12 mouse cellular contexts compared by ENCODE assay signal in the genomic region with DNA sequence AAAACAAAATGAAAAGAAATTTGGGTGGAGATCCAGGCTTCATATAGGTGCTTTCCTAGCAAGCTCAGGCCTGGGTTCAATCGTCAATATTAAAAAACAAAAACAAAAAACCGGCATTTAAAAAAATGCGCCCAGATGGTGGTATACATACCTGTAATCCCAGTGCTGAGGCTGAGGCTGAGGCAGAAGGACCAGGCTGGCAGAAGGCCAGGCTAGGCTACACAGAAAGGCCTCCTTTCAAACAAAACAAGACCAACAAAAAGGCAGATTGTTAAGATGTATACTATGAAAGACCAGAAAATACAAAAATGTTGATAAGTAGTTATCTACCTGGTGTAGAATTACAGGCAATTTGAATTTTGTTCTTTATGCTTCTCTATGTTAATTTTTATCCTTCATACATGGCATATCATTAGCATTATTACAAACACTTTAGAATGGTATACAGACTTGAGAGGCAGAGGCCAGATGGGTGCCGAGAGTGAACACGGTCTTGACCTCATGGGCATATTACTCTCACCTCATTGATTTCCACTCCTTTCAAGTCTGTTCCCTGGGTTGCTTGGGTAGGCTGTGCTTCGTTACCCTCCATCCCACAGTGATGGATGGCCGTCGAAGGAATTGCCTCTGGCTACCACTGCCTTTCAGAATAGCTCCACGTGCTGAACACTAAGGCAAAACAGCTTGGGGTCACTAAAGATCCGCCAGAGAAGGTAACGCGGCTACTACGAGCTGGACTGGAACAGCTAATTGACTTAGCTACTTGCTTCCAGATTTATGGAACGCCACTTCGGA.
DNase-seq lines count a peak whose midpoint lies in the region; ATAC-seq and TF ChIP-seq lines count a peak whose summit lies in the region.
"Had no signal": no experiment of that assay in that cellular context is flagged by ENCODE, and none has a peak within 500 bp of the region (broad histone marks: within the 10 kb centered on the region; RNA-seq: fewer than 3 reads in every experiment).

No protein-coding gene starts in this region.

- no peaks in the 10 kb centered on the region for H3K36me3 ChIP-seq in kidney, embryonic 15.5 days
- H3K36me3 ChIP-seq in kidney, adult 2 months (ENCODE audit: control insufficient read depth, insufficient read depth, low read length): no peaks in the 10 kb centered on the region
- no peaks in the 10 kb centered on the region for H3K36me3 ChIP-seq in forebrain, embryonic 14.5 days (ENCODE audit: control insufficient read depth, insufficient read depth, low read length)
- no peaks in the 10 kb centered on the region for H3K36me3 ChIP-seq in limb, embryonic 11.5 days (ENCODE audit: control insufficient read depth, insufficient read depth, low read length)

- DNase-seq in kidney, adult 2 months: no peak
- DNase-seq in embryo, embryonic 10 days (ENCODE audit: low spot score): peak; percentile 86
- peak; percentile 44 for DNase-seq in forebrain, embryonic 14.5 days (ENCODE audit: low spot score)
- DNase-seq in limb, embryonic 11.5 days (ENCODE audit: low spot score): peak; percentile 71
- DNase-seq in spleen, adult 18-20 months: no peak
- DNase-seq: liver, postnatal 0 days had no signal

- peak; percentile 89 for ATAC-seq in kidney, embryonic 15.5 days (replicated peaks; ENCODE audit: low FRiP score)
- peak; percentile 64; the same call in 1 of the 2 replicates for ATAC-seq in forebrain, embryonic 14.5 days
- peak; percentile 34; the same call in 1 of the 2 replicates for ATAC-seq in limb, embryonic 11.5 days (ENCODE audit: insufficient number of reproducible peaks, low FRiP score, low TSS enrichment, low read depth)
- no peak for ATAC-seq in CD4-positive, CD25-positive, alpha-beta regulatory T cell, adult 4 months
- no peak for ATAC-seq in activated CD4-positive, CD25-positive, alpha-beta regulatory T cell, adult 4 months
- ATAC-seq: liver, postnatal 0 days; Patski had no signal

- H3K4me2 ChIP-seq in kidney, embryonic 15.5 days: no peak overlapping the region
- no peak overlapping the region for H3K4me2 ChIP-seq in forebrain, embryonic 14.5 days (ENCODE audit: low read length)
- no peak overlapping the region for H3K4me2 ChIP-seq in limb, embryonic 11.5 days (ENCODE audit: low read depth, severe bottlenecking)

- no peak overlapping the region for H3K27ac ChIP-seq in kidney, embryonic 15.5 days
- no peak overlapping the region for H3K27ac ChIP-seq in kidney, adult 2 months (ENCODE audit: insufficient read depth, low read depth, low read length)
- H3K27ac ChIP-seq in forebrain, embryonic 14.5 days (ENCODE audit: low read depth, low read length): no peak overlapping the region
- H3K27ac ChIP-seq in limb, embryonic 11.5 days (replicated peaks; ENCODE audit: low read depth, low read length): no peak overlapping the region
- H3K27ac ChIP-seq: stomach, postnatal 0 days had no signal

- TF ChIP-seq CTCF in kidney, adult 2 months (conservative IDR thresholded peaks at IDR 0.05; ENCODE audit: insufficient read depth, insufficient read length, low read depth, low read length): no peak

- 32% methylated on average over 15 of the region's 15 CpGs for WGBS in kidney, embryonic 15.5 days
- WGBS in kidney, adult 2 months: 47% methylated on average over 15 of the region's 15 CpGs
- 30% methylated on average over 15 of the region's 15 CpGs for WGBS in forebrain, embryonic 14.5 days
- 20% methylated on average over 15 of the region's 15 CpGs for WGBS in limb, embryonic 11.5 days

- no peak overlapping the region for H3K9ac ChIP-seq in kidney, embryonic 15.5 days
- H3K9ac ChIP-seq in forebrain, embryonic 14.5 days (ENCODE audit: low read length): no peak overlapping the region
- H3K9ac ChIP-seq in limb, embryonic 11.5 days (ENCODE audit: low read length): no peak overlapping the region
- H3K9ac ChIP-seq: liver, postnatal 0 days had no signal

- no peak for TF ChIP-seq POLR2A in kidney, adult 2 months (IDR thresholded peaks at IDR 0.05; ENCODE audit: low read depth, low read length)

- no peaks in the 10 kb centered on the region for H3K4me1 ChIP-seq in kidney, embryonic 15.5 days
- no peaks in the 10 kb centered on the region for H3K4me1 ChIP-seq in kidney, adult 2 months (ENCODE audit: control insufficient read depth, insufficient read depth, low read length)
- H3K4me1 ChIP-seq in forebrain, embryonic 14.5 days (ENCODE audit: control insufficient read depth, insufficient read depth, low read length): peaks cover 13% of the 10 kb centered on the region
- H3K4me1 ChIP-seq in limb, embryonic 11.5 days (ENCODE audit: control insufficient read depth, insufficient read depth, low read length): no peaks in the 10 kb centered on the region
- H3K4me1 ChIP-seq: megakaryocyte, embryonic 14.5 days had no signal

- no peak overlapping the region for H3K4me3 ChIP-seq in kidney, embryonic 15.5 days (replicated peaks)
- H3K4me3 ChIP-seq in kidney, adult 2 months (ENCODE audit: insufficient read depth, low read depth, low read length): no peak overlapping the region
- H3K4me3 ChIP-seq in forebrain, embryonic 14.5 days (ENCODE audit: low read depth, low read length): no peak overlapping the region
- H3K4me3 ChIP-seq in limb, embryonic 11.5 days (ENCODE audit: low read depth, low read length): no peak overlapping the region
- H3K4me3 ChIP-seq: megakaryocyte, embryonic 14.5 days had no signal

- peaks cover 50% of the 10 kb centered on the region for H3K27me3 ChIP-seq in kidney, embryonic 15.5 days
- H3K27me3 ChIP-seq in kidney, adult 2 months (replicated peaks; ENCODE audit: control insufficient read depth, insufficient read depth, low read length): no peaks in the 10 kb centered on the region
- H3K27me3 ChIP-seq in forebrain, embryonic 14.5 days (replicated peaks; ENCODE audit: control insufficient read depth, insufficient read depth, low read length): no peaks in the 10 kb centered on the region
- H3K27me3 ChIP-seq in limb, embryonic 11.5 days (ENCODE audit: control insufficient read depth, insufficient read depth, low read length): no peaks in the 10 kb centered on the region
- H3K27me3 ChIP-seq: megakaryocyte, embryonic 14.5 days; Patski had no signal

- no peaks in the 10 kb centered on the region for H3K9me3 ChIP-seq in kidney, embryonic 15.5 days (replicated peaks)
- H3K9me3 ChIP-seq in forebrain, embryonic 14.5 days (replicated peaks; ENCODE audit: control insufficient read depth, low read length): no peaks in the 10 kb centered on the region
- no peaks in the 10 kb centered on the region for H3K9me3 ChIP-seq in limb, embryonic 11.5 days (ENCODE audit: control insufficient read depth, low read length)
- H3K9me3 ChIP-seq: megakaryocyte, embryonic 14.5 days had no signal

Comparison
In these comparisons a context has a peak if more than half of its experiments do, and no peak if none do; other contexts are left out.
1. ATAC-seq: peak in kidney, embryonic 15.5 days (single experiment), forebrain, embryonic 14.5 days (single experiment) and limb, embryonic 11.5 days (single experiment); none in CD4-positive, CD25-positive, alpha-beta regulatory T cell, adult 4 months (single experiment) and activated CD4-positive, CD25-positive, alpha-beta regulatory T cell, adult 4 months (single experiment).
2. DNase-seq: peak in embryo, embryonic 10 days (single experiment), forebrain, embryonic 14.5 days (single experiment) and limb, embryonic 11.5 days (single experiment); none in kidney, adult 2 months (single experiment) and spleen, adult 18-20 months (0 of 2).